Mouse (Mus musculus) gastrocnemius, adult 18-20 months (tissue): ENCODE results near the gene Itih2. TPM values are rescaled to one million over a fixed set of nuclear protein-coding genes. Genes with fewer than 3 reads are reported as not detected.

Source experiments
- total RNA-seq, 2 experiments: library from RNA; stranded (reverse); gene quantifications; 2 replicates each; pipeline ENCODE4 v1.2.3; 2021

Itih2 gene
- total RNA-seq, 2 experiments from 2014 or later = 0.23 to 1.1 TPM

Other genes starting within 250 kb of the Itih2 start
- not detected for gene 9230102O04Rik, start 241.9 kb downstream of the Itih2 start, total RNA-seq
- gene Gata3, start 241.4 kb downstream of the Itih2 start, total RNA-seq = under 1 TPM; 0.18 to 0.43 TPM
- 10 to 100 TPM in 1 of 2 experiments, 1 to 10 TPM in 1; 9.4 to 10.8 TPM for gene Taf3, start 82.8 kb downstream of the Itih2 start, total RNA-seq
- 100 to 1,000 TPM; 791 to 847 TPM for gene Atp5c1, start 50.9 kb downstream of the Itih2 start, total RNA-seq
- 1 to 10 TPM; 5.9 to 7.2 TPM for gene Kin, start 50.8 kb downstream of the Itih2 start, total RNA-seq
- gene Itih5, start 22.2 kb upstream of the Itih2 start, total RNA-seq = 10 to 100 TPM; 10.2 to 12.7 TPM
- under 1 TPM; 0.07 to 0.09 TPM for gene Sfmbt2, start 239.1 kb upstream of the Itih2 start, total RNA-seq